Mouse (Mus musculus): ENCODE results near the gene Chst3. TPM values are rescaled to one million over a fixed set of nuclear protein-coding genes. Genes with fewer than 3 reads are reported as not detected.

Chst3 gene
- polyA plus RNA-seq, 2 experiments = 0.09 to 0.13 TPM

DNA sequence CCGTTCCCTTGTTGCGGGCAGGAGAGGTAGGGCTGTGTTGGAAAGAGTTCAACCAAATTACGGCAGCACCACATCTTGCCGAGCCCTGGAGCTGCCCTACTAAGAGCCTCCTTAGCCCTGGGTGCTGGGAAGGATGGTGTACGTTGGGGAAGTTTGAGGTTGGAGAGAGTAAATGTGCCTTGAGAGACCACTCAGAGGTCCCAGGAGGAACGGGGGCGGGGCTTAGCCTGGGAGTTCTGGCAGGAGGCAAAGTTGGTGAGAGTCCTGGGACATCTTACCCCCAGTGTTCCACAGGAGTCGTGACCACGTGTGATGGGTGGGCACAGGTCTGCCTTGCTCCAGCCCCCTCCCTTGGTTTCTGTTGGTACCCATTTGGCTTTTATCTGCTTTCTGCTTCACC lies 84.9 kb downstream of the Chst3 start:
- no peak for DNase-seq (ENCODE audit: low read depth in 3 of 3, low spot score in 3 of 3)
- H3K9ac ChIP-seq (replicated peaks) = no peak overlapping the region
- WGBS (ENCODE audit: insufficient replicate concordance) = 43% methylated on average over 9 of the region's 9 CpGs
- H3K36me3 ChIP-seq (replicated peaks; ENCODE audit: control insufficient read depth, insufficient read depth, low read depth) = no peaks in the 10 kb centered on the region
- H3K27me3 ChIP-seq (ENCODE audit: control insufficient read depth, insufficient read depth, low read length) = no peaks in the 10 kb centered on the region
- no peak for ATAC-seq (ENCODE audit: insufficient read depth)
- no peaks in the 10 kb centered on the region for H3K4me1 ChIP-seq (replicated peaks; ENCODE audit: control insufficient read depth in 2 of 2, insufficient read depth in 2 of 2, low read length in 1 of 2)
- H3K9me3 ChIP-seq (ENCODE audit: control insufficient read depth, low read length) = no peaks in the 10 kb centered on the region
- H3K27ac ChIP-seq = no peak overlapping the region
- H3K4me3 ChIP-seq (ENCODE audit: insufficient read depth in 1 of 2, low read depth in 2 of 2, low read length in 2 of 2) = no peak overlapping the region
- no peak overlapping the region for H3K4me2 ChIP-seq (ENCODE audit: low read depth)
- TF ChIP-seq EP300 (IDR thresholded peaks at IDR 0.05; ENCODE audit: low read depth) (no peak), CTCF (IDR thresholded peaks at IDR 0.05; ENCODE audit: low read depth) (no peak)

DNA sequence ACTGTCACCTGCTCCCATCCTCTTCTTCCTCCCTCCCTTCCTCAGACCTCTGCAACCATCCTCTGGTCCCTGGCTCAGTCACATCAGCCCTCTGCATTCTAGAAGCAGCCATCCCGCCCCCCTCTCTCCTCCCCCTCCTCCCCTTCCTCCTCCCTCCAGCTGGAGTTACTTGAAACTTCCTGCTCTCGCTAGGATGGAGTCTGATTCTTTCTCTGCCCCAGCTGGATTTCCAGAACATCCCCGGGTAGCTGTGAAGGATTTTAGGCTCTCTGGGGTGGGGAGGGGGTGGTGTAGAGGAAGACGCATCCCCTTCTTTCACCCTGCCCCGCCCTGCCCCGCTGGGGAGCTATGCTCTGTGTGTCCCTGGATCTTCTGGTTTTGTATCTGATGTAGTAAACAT lies 85.6 kb downstream of the Chst3 start:
- Histone ChIP-seq H3K27ac (no peak overlapping the region), H3K9me3 (ENCODE audit: control insufficient read depth, low read length) (no peaks in the 10 kb centered on the region), H3K27me3 (ENCODE audit: control insufficient read depth, insufficient read depth, low read length) (no peaks in the 10 kb centered on the region), H3K36me3 (replicated peaks; ENCODE audit: control insufficient read depth, insufficient read depth, low read depth) (no peaks in the 10 kb centered on the region), H3K4me3 (ENCODE audit: insufficient read depth in 1 of 2, low read depth in 2 of 2, low read length in 2 of 2) (no peak overlapping the region), H3K4me2 (ENCODE audit: low read depth) (no peak overlapping the region), H3K4me1 (replicated peaks; ENCODE audit: control insufficient read depth in 2 of 2, insufficient read depth in 2 of 2, low read length in 1 of 2) (no peaks in the 10 kb centered on the region), H3K9ac (replicated peaks) (no peak overlapping the region)
- ATAC-seq (ENCODE audit: insufficient read depth) = no peak
- 39% methylated on average over 5 of the region's 6 CpGs for WGBS (ENCODE audit: insufficient replicate concordance)
- TF ChIP-seq EP300 (IDR thresholded peaks at IDR 0.05; ENCODE audit: low read depth) (no peak), CTCF (IDR thresholded peaks at IDR 0.05; ENCODE audit: low read depth) (no peak)
- no peak for DNase-seq (ENCODE audit: low read depth in 3 of 3, low spot score in 3 of 3)

Small RNA genes lying within 50 kb of the gene (microRNA-seq; reads per million reads assigned to microRNA genes)
- not detected for gene Gm22117

Other genes starting within 250 kb of the Chst3 start
- 6.7 and 10.7 TPM in 2 replicates for gene Ascc1, start 216.5 kb downstream of the Chst3 start, polyA plus RNA-seq (2012; rRNA removed)
- 15.7 and 16.8 TPM in 2 replicates for gene Ascc1, start 216.5 kb downstream of the Chst3 start, polyA plus RNA-seq (2014; fragmentation: Nextera tagmentation; extraction: Ambion mirVana)
- gene Anapc16, start 216.1 kb downstream of the Chst3 start, polyA plus RNA-seq (2012; rRNA removed) = 26.6 and 29.9 TPM in 2 replicates
- gene Anapc16, start 216.1 kb downstream of the Chst3 start, polyA plus RNA-seq (2014; fragmentation: Nextera tagmentation; extraction: Ambion mirVana) = 38.9 and 39.7 TPM in 2 replicates
- gene Spock2, start 113.0 kb downstream of the Chst3 start, polyA plus RNA-seq (2012; rRNA removed) = 0.04 and 0.12 TPM in 2 replicates
- gene Spock2, start 113.0 kb downstream of the Chst3 start, polyA plus RNA-seq (2014; fragmentation: Nextera tagmentation; extraction: Ambion mirVana) = 0.04 and 0.06 TPM in 2 replicates
- 146 and 172 TPM in 2 replicates for gene Psap, start 58.4 kb upstream of the Chst3 start, polyA plus RNA-seq (2012; rRNA removed)
- gene Psap, start 58.4 kb upstream of the Chst3 start, polyA plus RNA-seq (2014; fragmentation: Nextera tagmentation; extraction: Ambion mirVana) = 45.6 and 46.0 TPM in 2 replicates
- 6.9 and 8.8 TPM in 2 replicates for gene Vsir, start 127.6 kb upstream of the Chst3 start, polyA plus RNA-seq (2012; rRNA removed)
- gene Vsir, start 127.6 kb upstream of the Chst3 start, polyA plus RNA-seq (2014; fragmentation: Nextera tagmentation; extraction: Ambion mirVana) = 6.2 and 6.6 TPM in 2 replicates
- not detected in 2 replicates for gene Gm17455, start 180.5 kb upstream of the Chst3 start, polyA plus RNA-seq (2012; rRNA removed)
- gene Gm17455, start 180.5 kb upstream of the Chst3 start, polyA plus RNA-seq (2014; fragmentation: Nextera tagmentation; extraction: Ambion mirVana) = not detected in 2 replicates